Mouse (Mus musculus) hindbrain, embryonic 13.5 days (tissue): ENCODE results near the gene Foxo3. TPM values are rescaled to one million over a fixed set of nuclear protein-coding genes. Genes with fewer than 3 reads are reported as not detected.

ENCODE experiments used
- ATAC-seq: fragments of 200-750 bp; cut with Nextera tagmentation; 2 replicates; pipeline ENCODE4 v1.8.0; 2017; ENCODE audit warnings: moderate TSS enrichment; ENCODE audit not compliant: low FRiP score
- H3K27ac ChIP-seq: fragments of 300-500 bp; sonication (generic); 2 replicates; pipeline ENCODE4 v1.5.1; 2015; ENCODE audit warnings: inconsistent platforms, mild to moderate bottlenecking, moderate library complexity
- H3K27me3 ChIP-seq: fragments of 300-500 bp; sonication (generic); 2 replicates; pipeline ENCODE4 v1.6.1; 2015; ENCODE audit warnings: mild to moderate bottlenecking, inconsistent platforms
- H3K36me3 ChIP-seq: fragments of 300-500 bp; sonication (generic); 2 replicates; pipeline ENCODE4 v1.6.1; 2015; ENCODE audit warnings: mild to moderate bottlenecking, inconsistent platforms
- H3K4me1 ChIP-seq: fragments of 300-500 bp; sonication (generic); replicated peaks from 2 replicates; pipeline ENCODE4 v1.6.1; 2015; ENCODE audit warnings: inconsistent platforms
- H3K4me2 ChIP-seq: fragments of 300-500 bp; sonication (generic); 2 replicates; pipeline ENCODE4 v1.6.1; 2015; ENCODE audit warnings: inconsistent platforms, mild to moderate bottlenecking, moderate library complexity
- H3K4me3 ChIP-seq: fragments of 300-500 bp; sonication (generic); 2 replicates; pipeline ENCODE4 v1.5.1; 2015; ENCODE audit warnings: mild to moderate bottlenecking, inconsistent platforms
- H3K9ac ChIP-seq: fragments of 300-500 bp; sonication (generic); 2 replicates; pipeline ENCODE4 v1.6.1; 2015; ENCODE audit warnings: mild to moderate bottlenecking, inconsistent platforms
- H3K9me3 ChIP-seq: fragments of 300-500 bp; sonication (generic); 2 replicates; pipeline ENCODE4 v1.6.1; 2016; ENCODE audit warnings: inconsistent platforms
- WGBS: fragments of 180-500 bp; shearing (Covaris S2); methylation state at CpG from one replicate; pipeline ENCODE4 v1.1.7; 2015; 5-methylcytosine and 5-hydroxymethylcytosine counted together
- polyA plus RNA-seq: library from polyadenylated mRNA; unstranded; fragments of >200 nt; fragmentation: Nextera tagmentation; extraction: Ambion mirVana; gene quantifications from 2 replicates; pipeline ENCODE4 v1.2.1, GENCODE M21; 2015

Foxo3 gene
- polyA plus RNA-seq, 1 experiment from 2014 or later: 3.9 TPM

GRCm38 (mm10) chr10:42145221-42145620 lies 131.3 kb downstream of the Foxo3 start:
- Histone ChIP-seq H3K27ac (no peak overlapping the region), H3K36me3 (no peaks in the 10 kb centered on the region), H3K9ac (no peak overlapping the region), H3K4me2 (no peak overlapping the region), H3K9me3 (no peaks in the 10 kb centered on the region), H3K27me3 (no peaks in the 10 kb centered on the region), H3K4me1 (no peaks in the 10 kb centered on the region), H3K4me3 (no peak overlapping the region)
- ATAC-seq: no peak
- 85% methylated on average over 5 of the region's 5 CpGs for WGBS

GRCm38 (mm10) chr10:42144788-42145187 lies 131.8 kb downstream of the Foxo3 start:
- Histone ChIP-seq H3K9ac (no peak overlapping the region), H3K4me3 (no peak overlapping the region), H3K27me3 (no peaks in the 10 kb centered on the region), H3K9me3 (no peaks in the 10 kb centered on the region), H3K4me1 (no peaks in the 10 kb centered on the region), H3K36me3 (no peaks in the 10 kb centered on the region), H3K27ac (no peak overlapping the region), H3K4me2 (no peak overlapping the region)
- ATAC-seq: no peak
- WGBS: 74% methylated on average over 5 of the region's 5 CpGs

- Histone ChIP-seq H3K4me2 (no peak overlapping the region), H3K9me3 (no peaks in the 10 kb centered on the region), H3K4me3 (no peak overlapping the region), H3K36me3 (no peaks in the 10 kb centered on the region), H3K4me1 (no peaks in the 10 kb centered on the region), H3K27me3 (no peaks in the 10 kb centered on the region), H3K9ac (no peak overlapping the region), H3K27ac (no peak overlapping the region)
- no peak for ATAC-seq
- WGBS: 68% methylated on average over 2 of the region's 2 CpGs
These were observed 132.4 kb downstream of the Foxo3 start for GRCm38 (mm10) chr10:42144176-42144575.

GRCm38 (mm10) chr10:42142791-42143190 lies 133.8 kb downstream of the Foxo3 start:
- no peak overlapping the region for H3K4me3 ChIP-seq
- no peak overlapping the region for H3K4me2 ChIP-seq
- no peak for ATAC-seq
- H3K9me3 ChIP-seq: no peaks in the 10 kb centered on the region
- H3K27me3 ChIP-seq: no peaks in the 10 kb centered on the region
- no peaks in the 10 kb centered on the region for H3K36me3 ChIP-seq
- no peak overlapping the region for H3K27ac ChIP-seq
- no peak overlapping the region for H3K9ac ChIP-seq
- no peaks in the 10 kb centered on the region for H3K4me1 ChIP-seq
- WGBS: 72% methylated on average over 1 of the region's 1 CpGs

- no peak overlapping the region for H3K27ac ChIP-seq
- WGBS: 78% methylated on average over 9 of the region's 9 CpGs
- H3K4me3 ChIP-seq: no peak overlapping the region
- no peak overlapping the region for H3K4me2 ChIP-seq
- no peak overlapping the region for H3K9ac ChIP-seq
- 0 out of 2 replicates have a peak, but pooled peaks cover 3% of the 10 kb centered on the region for H3K9me3 ChIP-seq
- H3K27me3 ChIP-seq: no peaks in the 10 kb centered on the region
- no peak for ATAC-seq
- no peaks in the 10 kb centered on the region for H3K36me3 ChIP-seq
- H3K4me1 ChIP-seq: no peaks in the 10 kb centered on the region
These were observed 134.5 kb downstream of the Foxo3 start for GRCm38 (mm10) chr10:42142081-42142480.

- Histone ChIP-seq H3K27me3 (no peaks in the 10 kb centered on the region), H3K4me3 (no peak overlapping the region), H3K36me3 (no peaks in the 10 kb centered on the region), H3K4me1 (no peaks in the 10 kb centered on the region), H3K4me2 (no peak overlapping the region), H3K9ac (no peak overlapping the region), H3K9me3 (0 out of 2 replicates have a peak, but pooled peaks cover 3% of the 10 kb centered on the region), H3K27ac (no peak overlapping the region)
- ATAC-seq: no peak
- 83% methylated on average over 1 of the region's 1 CpGs for WGBS
These were observed 136.8 kb downstream of the Foxo3 start for GRCm38 (mm10) chr10:42139749-42140148.

GRCm38 (mm10) chr10:42134759-42135702 lies 141.5 kb downstream of the Foxo3 start:
- Histone ChIP-seq H3K36me3 (no peaks in the 10 kb centered on the region), H3K27ac (no peak overlapping the region), H3K9me3 (peaks cover 6% of the 10 kb centered on the region; the same call in 1 of the 2 replicates), H3K27me3 (no peaks in the 10 kb centered on the region), H3K4me3 (no peak overlapping the region), H3K4me1 (no peaks in the 10 kb centered on the region), H3K9ac (no peak overlapping the region), H3K4me2 (no peak overlapping the region)
- ATAC-seq: no peak
- WGBS: 78% methylated on average over 14 of the region's 14 CpGs

Other genes with a start within 250 kb of the Foxo3 start
- gene Afg1l, start 201.8 kb upstream of the Foxo3 start, polyA plus RNA-seq: 6.0 and 6.4 TPM in 2 replicates
- 254 and 272 TPM in 2 replicates for gene Snx3, start 225.3 kb upstream of the Foxo3 start, polyA plus RNA-seq